Mouse (Mus musculus) limb, embryonic 15.5 days (tissue): Measurements from ENCODE around the gene Bnc2. TPM values are rescaled to one million over a fixed set of nuclear protein-coding genes. Genes with fewer than 3 reads are reported as not detected.

Source experiments
- ATAC-seq: fragments of 200-750 bp; cut with Nextera tagmentation; 2 replicates; pipeline ENCODE4 v1.8.0; 2017; ENCODE audit warnings: low read depth, moderate TSS enrichment; ENCODE audit not compliant: insufficient number of reproducible peaks, low FRiP score, low TSS enrichment
- H3K27ac ChIP-seq: fragments of 300-500 bp; sonication (generic); 2 replicates; pipeline ENCODE4 v1.5.1; 2015; ENCODE audit warnings: moderate library complexity, mild to moderate bottlenecking, inconsistent platforms
- H3K27me3 ChIP-seq: fragments of 300-500 bp; sonication (generic); 2 replicates; pipeline ENCODE4 v1.6.1; 2015; ENCODE audit warnings: inconsistent platforms
- H3K36me3 ChIP-seq: fragments of 300-500 bp; sonication (generic); 2 replicates; pipeline ENCODE4 v1.6.1; 2015; ENCODE audit warnings: inconsistent platforms
- H3K4me1 ChIP-seq: fragments of 300-500 bp; sonication (generic); 2 replicates; pipeline ENCODE4 v1.6.1; 2015; ENCODE audit warnings: inconsistent platforms
- H3K4me2 ChIP-seq: fragments of 300-500 bp; sonication (generic); 2 replicates; pipeline ENCODE4 v1.6.1; 2015; ENCODE audit warnings: mild to moderate bottlenecking, inconsistent platforms
- H3K4me3 ChIP-seq: fragments of 300-500 bp; sonication (generic); 2 replicates; pipeline ENCODE4 v1.5.1; 2015; ENCODE audit warnings: mild to moderate bottlenecking, inconsistent platforms
- H3K9ac ChIP-seq: fragments of 300-500 bp; sonication (generic); 2 replicates; pipeline ENCODE4 v1.6.1; 2015; ENCODE audit warnings: inconsistent platforms
- H3K9me3 ChIP-seq: fragments of 300-500 bp; sonication (generic); 2 replicates; pipeline ENCODE4 v1.6.1; 2016; ENCODE audit warnings: inconsistent platforms
- WGBS: fragments of 180-500 bp; shearing (Covaris S2); methylation state at CpG from one replicate; pipeline ENCODE4 v1.1.7; 2015; 5-methylcytosine and 5-hydroxymethylcytosine counted together
- polyA plus RNA-seq: library from polyadenylated mRNA; unstranded; fragments of >200 nt; fragmentation: Nextera tagmentation; extraction: Ambion mirVana; gene quantifications from 2 replicates; pipeline ENCODE4 v1.2.1, GENCODE M21; 2015

The Bnc2 gene
- polyA plus RNA-seq, 1 experiment from 2014 or later = 24.1 TPM

GRCm38 (mm10) chr4:84453586-84453985 lies 221.5 kb downstream of the Bnc2 start:
- Histone ChIP-seq H3K4me2 (no peak overlapping the region), H3K9ac (no peak overlapping the region), H3K4me3 (no peak overlapping the region), H3K9me3 (no peaks in the 10 kb centered on the region), H3K27ac (no peak overlapping the region), H3K4me1 (peaks cover 29% of the 10 kb centered on the region), H3K27me3 (no peaks in the 10 kb centered on the region), H3K36me3 (no peaks in the 10 kb centered on the region)
- ATAC-seq = no peak
- 55% methylated on average over 4 of the region's 4 CpGs for WGBS

GRCm38 (mm10) chr4:84452642-84453041 lies 222.4 kb downstream of the Bnc2 start:
- 88% methylated on average over 3 of the region's 3 CpGs for WGBS
- Histone ChIP-seq H3K9ac (no peak overlapping the region), H3K4me1 (peaks cover 26% of the 10 kb centered on the region), H3K4me2 (no peak overlapping the region), H3K27me3 (no peaks in the 10 kb centered on the region), H3K36me3 (no peaks in the 10 kb centered on the region), H3K4me3 (no peak overlapping the region), H3K27ac (no peak overlapping the region), H3K9me3 (no peaks in the 10 kb centered on the region)
- no peak for ATAC-seq

- no peaks in the 10 kb centered on the region for H3K36me3 ChIP-seq
- H3K9me3 ChIP-seq = no peaks in the 10 kb centered on the region
- WGBS = 64% methylated on average over 7 of the region's 7 CpGs
- H3K27me3 ChIP-seq = no peaks in the 10 kb centered on the region
- no peak for ATAC-seq
- no peak overlapping the region for H3K9ac ChIP-seq
- H3K27ac ChIP-seq = no peak overlapping the region
- H3K4me2 ChIP-seq = no peak overlapping the region
- no peak overlapping the region for H3K4me3 ChIP-seq
- H3K4me1 ChIP-seq = peaks cover 4% of the 10 kb centered on the region; the same call in 1 of the 2 replicates
These were observed 225.6 kb downstream of the Bnc2 start for GRCm38 (mm10) chr4:84449246-84450005.

GRCm38 (mm10) chr4:84433324-84433723 lies 241.8 kb downstream of the Bnc2 start:
- Histone ChIP-seq H3K9ac (no peak overlapping the region), H3K27me3 (no peaks in the 10 kb centered on the region), H3K27ac (no peak overlapping the region), H3K9me3 (no peaks in the 10 kb centered on the region), H3K4me2 (no peak overlapping the region), H3K4me1 (peaks cover 4% of the 10 kb centered on the region; the same call in 1 of the 2 replicates), H3K4me3 (no peak overlapping the region), H3K36me3 (no peaks in the 10 kb centered on the region)
- ATAC-seq = no peak
- 94% methylated on average over 9 of the region's 9 CpGs for WGBS

- no peaks in the 10 kb centered on the region for H3K36me3 ChIP-seq
- WGBS = 47% methylated on average over 6 of the region's 6 CpGs
- H3K9ac ChIP-seq = no peak overlapping the region
- peaks cover 4% of the 10 kb centered on the region; the same call in 1 of the 2 replicates for H3K4me1 ChIP-seq
- H3K27ac ChIP-seq = no peak overlapping the region
- H3K4me2 ChIP-seq = no peak overlapping the region
- no peak overlapping the region for H3K4me3 ChIP-seq
- no peaks in the 10 kb centered on the region for H3K9me3 ChIP-seq
- no peaks in the 10 kb centered on the region for H3K27me3 ChIP-seq
- no peak for ATAC-seq
These were observed 243.2 kb downstream of the Bnc2 start for GRCm38 (mm10) chr4:84431677-84432515.

- no peak overlapping the region for H3K4me3 ChIP-seq
- whole genome bisulfite sequencing = 83% methylated on average over 3 of the region's 3 CpGs
- no peak overlapping the region for H3K4me2 ChIP-seq
- no peak overlapping the region for H3K9ac ChIP-seq
- H3K27ac ChIP-seq = no peak overlapping the region
- H3K27me3 ChIP-seq = no peaks in the 10 kb centered on the region
- H3K36me3 ChIP-seq = no peaks in the 10 kb centered on the region
- no peaks in the 10 kb centered on the region for H3K9me3 ChIP-seq
- ATAC-seq = no peak
- peaks cover 4% of the 10 kb centered on the region; the same call in 1 of the 2 replicates for H3K4me1 ChIP-seq
These were observed 247.1 kb downstream of the Bnc2 start for GRCm38 (mm10) chr4:84427955-84428354.

- no peak overlapping the region for H3K4me2 ChIP-seq
- no peak overlapping the region for H3K9ac ChIP-seq
- H3K36me3 ChIP-seq = no peaks in the 10 kb centered on the region
- ATAC-seq = no peak
- no peak overlapping the region for H3K4me3 ChIP-seq
- H3K9me3 ChIP-seq = no peaks in the 10 kb centered on the region
- no peak overlapping the region for H3K27ac ChIP-seq
- WGBS = 84% methylated on average over 2 of the region's 2 CpGs
- peaks cover 8% of the 10 kb centered on the region; the same call in 1 of the 2 replicates for H3K4me1 ChIP-seq
- H3K27me3 ChIP-seq = no peaks in the 10 kb centered on the region
These were observed 263.6 kb downstream of the Bnc2 start for GRCm38 (mm10) chr4:84411431-84411830.

- Histone ChIP-seq H3K4me2 (no peak overlapping the region), H3K36me3 (no peaks in the 10 kb centered on the region)
These were observed 267.6 kb downstream of the Bnc2 start for GRCm38 (mm10) chr4:84407328-84408028.

GRCm38 (mm10) chr4:84403356-84404145 lies 271.5 kb downstream of the Bnc2 start:
- H3K27me3 ChIP-seq = no peaks in the 10 kb centered on the region
- H3K4me1 ChIP-seq = peaks cover 21% of the 10 kb centered on the region; the same call in 1 of the 2 replicates
- no peaks in the 10 kb centered on the region for H3K9me3 ChIP-seq
- ATAC-seq = no peak
- no peaks in the 10 kb centered on the region for H3K36me3 ChIP-seq
- no peak overlapping the region for H3K4me3 ChIP-seq
- 0 out of 2 replicates have a peak overlapping the region, but pooled peaks have one; percentile 17 for H3K27ac ChIP-seq
- 15% methylated on average over 9 of the region's 9 CpGs for WGBS
- no peak overlapping the region for H3K9ac ChIP-seq
- H3K4me2 ChIP-seq = 0 out of 2 replicates have a peak overlapping the region, but pooled peaks have one; percentile 17

More at GRCm38 (mm10) chr4:84407328-84408028, 267.6 kb downstream of the Bnc2 start:
- Histone ChIP-seq H3K9ac (no peak overlapping the region), H3K27ac (no peak overlapping the region), H3K9me3 (no peaks in the 10 kb centered on the region), H3K27me3 (no peaks in the 10 kb centered on the region), H3K4me1 (peaks cover 21% of the 10 kb centered on the region; the same call in 1 of the 2 replicates), H3K4me3 (no peak overlapping the region)
- no peak for ATAC-seq
- 42% methylated on average over 6 of the region's 6 CpGs for WGBS

- no peak overlapping the region for H3K9ac ChIP-seq
These were observed 286.1 kb downstream of the Bnc2 start for GRCm38 (mm10) chr4:84388991-84389390.

GRCm38 (mm10) chr4:84385156-84385555 lies 289.9 kb downstream of the Bnc2 start:
- Histone ChIP-seq H3K4me3 (no peak overlapping the region), H3K36me3 (no peaks in the 10 kb centered on the region), H3K9ac (no peak overlapping the region), H3K4me1 (peaks cover 3% of the 10 kb centered on the region; the same call in 1 of the 2 replicates), H3K27ac (peak overlapping the region; percentile 59), H3K9me3 (no peaks in the 10 kb centered on the region), H3K27me3 (no peaks in the 10 kb centered on the region), H3K4me2 (no peak overlapping the region)
- WGBS = 64% methylated on average over 1 of the region's 1 CpGs
- ATAC-seq = no peak

More at GRCm38 (mm10) chr4:84388991-84389390, 286.1 kb downstream of the Bnc2 start:
- Histone ChIP-seq H3K9me3 (no peaks in the 10 kb centered on the region), H3K4me1 (no peaks in the 10 kb centered on the region), H3K4me2 (no peak overlapping the region), H3K27ac (no peak overlapping the region), H3K27me3 (no peaks in the 10 kb centered on the region), H3K36me3 (peaks cover 3% of the 10 kb centered on the region; the same call in 1 of the 2 replicates), H3K4me3 (no peak overlapping the region)
- 92% methylated on average over 5 of the region's 5 CpGs for WGBS
- ATAC-seq = no peak
